Mouse (Mus musculus) urinary bladder, adult 2 months (tissue): ENCODE measurements around the gene Slc22a1. TPM values are rescaled to one million over a fixed set of nuclear protein-coding genes. Genes with fewer than 3 reads are reported as not detected.

Experiments used
- DNase-seq: peaks from one replicate; pipeline ENCODE4 v3.0.0; 2022; ENCODE audit warnings: low spot score
- polyA plus RNA-seq: library from polyadenylated mRNA; depleted of rRNA; stranded (reverse); fragments of >200 nt; gene quantifications from 2 replicates; pipeline ENCODE4 v1.2.3, GENCODE M21; 2012; rRNA removed

Slc22a1 gene
- polyA plus RNA-seq, result 3.5 and 4.5 TPM in 2 replicates

GRCm38 (mm10) chr17:12675646-12676045 is at the start of gene Slc22a1:
Gene Slc22a1 (minus strand): TSS chr17:12675829.
- no peak for DNase-seq

GRCm38 (mm10) chr17:12724767-12725744 is 49.4 kb upstream of the Slc22a1 start:
- DNase-seq, result no peak

DNA sequence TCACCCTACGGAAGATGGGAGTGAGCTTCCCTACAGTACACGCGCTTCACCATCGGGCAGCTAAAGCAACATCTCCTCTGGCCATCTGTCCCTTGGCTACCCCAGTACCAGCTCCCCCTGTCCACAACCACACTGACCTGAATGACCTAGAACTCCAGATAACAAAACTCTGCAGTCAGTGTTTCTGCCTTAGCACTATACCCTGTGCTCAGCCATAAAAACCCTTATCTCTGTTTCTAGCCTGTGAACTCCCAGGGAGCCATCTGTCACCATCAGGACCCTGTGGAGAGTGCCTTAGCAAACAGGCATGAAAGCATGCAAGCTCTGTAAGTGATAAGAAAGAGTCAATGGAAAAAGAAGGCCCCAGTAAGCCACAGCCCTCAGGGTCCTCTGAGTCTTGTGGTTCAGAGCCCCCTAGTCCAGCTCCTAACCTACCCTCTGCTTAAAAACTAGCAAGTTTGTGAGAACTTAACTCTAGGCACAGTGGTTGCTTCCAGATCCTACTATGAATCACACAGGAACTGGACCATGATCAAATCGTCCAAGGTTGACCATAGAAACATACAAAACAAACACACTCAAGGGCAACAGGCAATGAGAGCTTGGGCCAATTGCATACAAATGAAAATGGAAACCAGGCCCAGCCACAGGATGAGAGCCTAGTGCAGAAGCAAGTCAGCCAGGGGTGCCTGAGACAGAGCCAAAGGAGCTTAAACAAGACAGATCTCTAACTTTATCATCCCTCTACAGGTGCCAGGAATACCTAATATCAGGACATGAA is 48.5 kb upstream of the Slc22a1 start:
- DNase-seq, result no peak

DNA sequence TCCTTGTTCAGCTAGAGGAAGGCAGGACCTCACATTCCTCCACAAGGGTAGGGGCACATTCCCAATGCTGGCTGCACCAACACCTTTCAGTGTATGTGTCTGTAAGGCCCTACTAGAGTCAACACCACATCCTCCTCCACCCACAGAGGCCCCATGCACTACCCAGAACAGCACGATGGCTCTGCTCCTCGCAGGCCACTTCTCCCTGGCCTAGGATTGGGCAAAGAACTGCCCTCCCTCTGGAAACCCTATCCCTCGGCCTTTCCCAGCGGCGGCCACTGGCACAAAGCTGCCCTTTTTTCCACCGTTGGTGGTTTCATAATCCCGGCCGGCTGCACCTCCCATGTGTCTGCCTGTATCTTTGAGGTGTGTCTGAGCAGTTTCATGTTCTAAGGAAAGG is 47.0 kb upstream of the Slc22a1 start:
- no peak for DNase-seq

GRCm38 (mm10) chr17:12721118-12721886 is 45.7 kb upstream of the Slc22a1 start:
- no peak for DNase-seq

DNA sequence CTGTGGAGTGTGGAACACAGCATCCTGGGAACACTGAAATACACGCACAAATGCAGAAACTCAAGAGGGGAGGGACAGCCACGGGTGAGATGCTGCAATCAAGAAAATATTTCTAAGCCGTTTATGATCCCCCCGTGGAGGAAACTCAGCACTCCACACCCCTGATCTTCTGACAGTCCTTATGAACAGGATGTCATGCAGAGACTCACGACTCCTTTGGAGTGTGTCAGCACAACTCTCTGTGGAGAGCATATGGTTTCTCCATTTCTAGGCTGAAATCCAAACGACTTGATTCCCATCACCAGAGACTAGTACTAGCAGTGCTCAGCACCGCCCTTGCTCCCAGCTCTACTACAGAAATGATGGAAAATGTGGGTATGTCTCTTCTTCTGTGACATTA is 42.6 kb upstream of the Slc22a1 start:
- no peak for DNase-seq

DNA sequence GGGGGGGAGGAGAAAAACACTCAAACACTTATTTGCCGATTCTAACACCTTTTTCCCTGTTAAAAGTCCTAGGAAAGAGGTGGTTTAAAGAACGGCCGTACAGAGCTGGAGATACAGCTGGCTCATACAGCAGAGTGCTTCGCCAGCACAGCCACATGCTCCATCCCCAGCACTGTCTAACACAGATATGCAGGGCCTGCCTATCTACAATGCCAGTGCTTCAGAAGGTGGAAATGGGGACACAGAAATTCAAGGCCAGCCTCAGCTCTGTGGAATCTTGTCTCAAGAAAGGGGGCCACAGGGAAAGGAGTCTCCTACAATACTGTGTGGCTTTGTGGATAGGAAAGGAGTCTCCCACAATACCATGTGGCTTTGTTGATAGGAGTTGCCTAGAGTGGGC is 41.8 kb upstream of the Slc22a1 start:
- DNase-seq, result no peak

GRCm38 (mm10) chr17:12715032-12715431 is 39.4 kb upstream of the Slc22a1 start:
- no peak for DNase-seq

GRCm38 (mm10) chr17:12714080-12714561 is 38.5 kb upstream of the Slc22a1 start:
- no peak for DNase-seq

DNA sequence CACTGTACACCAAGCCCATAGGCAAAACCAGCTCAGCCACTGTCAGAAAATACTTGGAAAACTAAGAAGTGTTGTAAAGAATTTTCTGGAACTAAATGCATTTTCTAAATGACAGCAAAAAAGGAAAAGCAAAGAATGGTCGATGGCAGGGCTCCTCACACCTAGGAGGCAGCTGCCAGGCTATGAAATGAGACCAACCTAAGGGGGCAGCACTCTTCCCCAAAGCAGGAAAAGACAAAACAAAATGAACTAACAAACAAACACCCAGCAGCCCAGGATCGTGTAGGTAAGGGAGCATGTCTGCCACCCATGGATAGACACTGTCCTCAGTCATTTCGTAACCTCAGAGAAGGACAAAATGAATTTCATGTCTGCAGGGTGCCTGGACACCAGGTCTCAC is 37.4 kb upstream of the Slc22a1 start:
- no peak for DNase-seq

DNA sequence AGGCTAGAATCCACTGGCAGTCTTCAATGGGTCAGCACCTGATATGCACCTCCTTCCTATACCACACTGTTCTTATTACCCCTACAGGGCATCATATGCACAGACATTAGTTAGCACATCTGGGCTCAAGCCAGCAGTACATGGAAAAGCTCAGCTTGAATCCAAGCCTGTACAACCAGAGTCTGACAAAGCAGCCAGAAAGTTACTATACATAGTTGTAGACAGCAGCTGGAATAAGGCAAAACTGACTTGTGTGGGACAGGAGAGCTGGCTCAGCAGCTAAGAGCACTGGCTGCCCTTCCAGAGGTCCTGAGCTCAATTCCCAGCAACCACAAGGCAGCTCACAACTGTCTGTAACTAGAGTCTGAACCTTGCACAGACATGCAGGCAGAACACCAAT is 36.6 kb upstream of the Slc22a1 start:
- no peak for DNase-seq

DNA sequence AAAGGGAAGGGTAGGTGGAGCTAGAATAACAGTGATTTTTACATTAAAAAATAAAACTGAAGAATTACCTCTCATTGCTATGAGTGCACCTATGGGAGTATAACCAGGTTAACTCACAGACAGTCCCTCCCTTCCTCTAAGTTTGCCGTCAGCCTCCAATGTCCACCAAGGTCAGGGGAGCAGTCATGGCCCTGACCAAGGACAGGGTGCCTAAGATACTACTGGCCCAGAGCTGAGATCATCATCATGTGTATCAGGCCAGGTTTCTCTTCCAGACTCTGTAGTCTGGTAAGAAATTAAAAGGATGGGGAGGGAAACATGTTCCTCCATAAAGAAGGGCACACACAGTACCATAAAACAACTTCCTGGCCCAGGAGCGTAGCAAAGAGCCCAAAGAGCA is 35.3 kb upstream of the Slc22a1 start:
- DNase-seq, result no peak

GRCm38 (mm10) chr17:12710050-12710780 is 34.6 kb upstream of the Slc22a1 start:
- no peak for DNase-seq

DNA sequence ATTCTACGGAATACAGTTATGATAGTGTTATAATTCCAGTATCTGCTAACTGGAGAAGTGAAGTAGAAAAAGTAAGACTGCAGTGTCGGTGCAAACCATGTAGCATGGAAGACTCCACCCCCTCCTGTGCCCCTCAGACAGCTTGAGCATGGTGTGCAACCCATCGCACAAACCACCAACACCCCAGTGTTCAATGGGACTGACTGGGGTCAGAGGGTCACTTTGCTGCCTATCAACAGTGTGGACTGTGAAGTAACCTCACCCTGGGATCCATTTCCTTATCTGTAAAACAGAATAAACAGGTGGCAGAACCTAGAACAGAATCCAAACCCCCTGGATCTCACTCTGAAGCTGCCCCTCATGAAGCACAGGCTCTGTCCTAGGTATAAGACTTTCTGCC is 32.8 kb upstream of the Slc22a1 start:
- DNase-seq, result no peak

DNA sequence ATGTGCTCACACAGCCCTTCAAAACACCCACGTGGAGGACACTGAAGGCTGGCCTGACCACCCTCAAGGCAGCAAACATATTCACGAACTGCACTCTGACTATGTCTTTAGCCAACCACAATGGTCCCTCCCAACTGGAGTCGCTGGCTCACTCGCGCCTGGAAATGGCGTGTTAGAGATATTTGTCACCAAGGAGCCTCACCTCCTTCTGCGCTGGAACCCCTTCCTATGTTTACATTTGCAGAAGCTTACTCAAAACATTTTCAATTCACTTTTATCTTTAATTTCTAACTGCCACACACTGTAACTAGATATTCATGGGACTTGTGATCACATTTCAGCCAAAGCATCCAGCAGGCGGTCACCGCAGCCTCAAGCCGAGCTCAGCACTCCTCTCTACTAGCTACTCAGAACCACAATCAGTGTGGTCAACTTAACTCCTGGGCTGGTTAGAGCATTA is 31.0 kb upstream of the Slc22a1 start:
- DNase-seq, result no peak

DNA sequence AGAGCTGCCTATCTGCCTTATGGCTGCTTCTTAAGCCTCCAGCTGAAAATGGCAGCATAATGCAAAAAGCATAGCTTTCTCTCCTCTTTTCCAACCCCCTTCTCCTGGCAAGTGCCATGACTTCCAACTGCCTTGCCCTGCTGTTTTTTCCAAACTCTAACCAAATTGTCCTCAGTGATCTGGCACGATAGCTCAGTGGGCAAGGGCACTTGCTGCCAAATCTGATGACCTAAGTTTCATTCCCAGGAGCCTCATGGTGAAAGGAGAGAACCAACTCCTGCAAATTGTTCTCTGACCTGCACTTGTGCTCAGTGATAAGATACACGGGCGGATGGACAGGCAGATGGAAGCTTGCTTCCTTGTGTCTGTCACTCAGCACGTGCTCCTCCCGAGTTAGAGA is 27.3 kb upstream of the Slc22a1 start:
- no peak for DNase-seq

DNA sequence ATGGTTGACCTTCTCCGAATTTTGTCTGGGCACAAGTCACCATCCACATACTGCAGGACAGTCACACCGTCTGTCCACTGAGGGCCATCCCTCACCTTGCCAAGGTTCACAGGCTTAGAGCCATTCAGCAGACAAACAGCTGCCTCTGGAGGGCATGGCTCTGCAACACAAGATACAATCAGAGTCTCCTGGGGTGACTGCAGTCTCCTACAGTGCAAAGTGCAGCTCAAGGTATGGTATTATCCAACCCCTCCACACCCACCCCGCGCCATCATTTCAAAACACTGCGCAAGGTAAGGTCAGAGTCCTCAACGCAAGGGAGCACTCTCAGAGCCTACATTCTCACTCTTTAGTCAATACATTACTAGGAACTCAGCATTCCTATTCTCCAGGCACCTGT is 24.7 kb upstream of the Slc22a1 start:
- no peak for DNase-seq

DNA sequence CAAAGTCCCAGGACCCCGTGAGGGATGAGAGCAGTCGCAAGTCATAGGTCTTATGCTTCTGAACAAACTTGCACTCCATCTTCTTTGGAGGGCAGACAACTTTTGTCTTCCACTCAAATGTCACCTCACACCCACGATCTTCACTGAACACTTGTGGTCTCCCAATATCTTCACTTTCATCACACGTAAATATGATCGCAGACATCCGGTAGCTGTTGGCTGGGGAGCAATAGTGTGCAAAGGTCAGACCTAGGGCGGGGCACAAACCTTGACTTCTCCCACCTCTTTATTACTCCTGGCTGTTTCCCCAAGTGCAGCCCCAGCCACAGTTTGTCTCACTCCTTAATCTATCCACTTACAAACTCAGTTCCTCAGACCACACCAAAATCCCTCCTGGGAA is 16.3 kb upstream of the Slc22a1 start:
- DNase-seq, result no peak

DNA sequence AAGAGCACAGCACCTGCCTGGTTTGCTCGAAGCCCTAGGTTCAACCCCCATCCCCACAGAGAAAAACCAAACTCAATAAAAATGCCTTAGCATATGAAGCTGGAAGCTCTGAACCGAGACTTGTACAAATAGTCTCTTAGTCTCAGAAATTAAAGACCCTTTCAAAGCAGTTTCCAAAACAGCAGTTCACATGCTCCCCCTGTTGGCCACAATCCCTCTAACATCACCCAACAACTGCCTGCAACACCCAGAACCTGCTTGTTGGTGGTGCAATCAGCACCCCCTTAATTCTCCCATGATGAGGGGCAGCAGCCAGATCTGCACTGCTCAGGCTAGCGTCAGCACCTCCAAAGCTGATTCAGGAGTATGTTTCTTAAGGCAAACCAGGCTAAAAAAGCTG is 13.9 kb upstream of the Slc22a1 start:
- no peak for DNase-seq

GRCm38 (mm10) chr17:12688427-12689110 is 12.9 kb upstream of the Slc22a1 start:
- no peak for DNase-seq
